In the genomic region with DNA sequence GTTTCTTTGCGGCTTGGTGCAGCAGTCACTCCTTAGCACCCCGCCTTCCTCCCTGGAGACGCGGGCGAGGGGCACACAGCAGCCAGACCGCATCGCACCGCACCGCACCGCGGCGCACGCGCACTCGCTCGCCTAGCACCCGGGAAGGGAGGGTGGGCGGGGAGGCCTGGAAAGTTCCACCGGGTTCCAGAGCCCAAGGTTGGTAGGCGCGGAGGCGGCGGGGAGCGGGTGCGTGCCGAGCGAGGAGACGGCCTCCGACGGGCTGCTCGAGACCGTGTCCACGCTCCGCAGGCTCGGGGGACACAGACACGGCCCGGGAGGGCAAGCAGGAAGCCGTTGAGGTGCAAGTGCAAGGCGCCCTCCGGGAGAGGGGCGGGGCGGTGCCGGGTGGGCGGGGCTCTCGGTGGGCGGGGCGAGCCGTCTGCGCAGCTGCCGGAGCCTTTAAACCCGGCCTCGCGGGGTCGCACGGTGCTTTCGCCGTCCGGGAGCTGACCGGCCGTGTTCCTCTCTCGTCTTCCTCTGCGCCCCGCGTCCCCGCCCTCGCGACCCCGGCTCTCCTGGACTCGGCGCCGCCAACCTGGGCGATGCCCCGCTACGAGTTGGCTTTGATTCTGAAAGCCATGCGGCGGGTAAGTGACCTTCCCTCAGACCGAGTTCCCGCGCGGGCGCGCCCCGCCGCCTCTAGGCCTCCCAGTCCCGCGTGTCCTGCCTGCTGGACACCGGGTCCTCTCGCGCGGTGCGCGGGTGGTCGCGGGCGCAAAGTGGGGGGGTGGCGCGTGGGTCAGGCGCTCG, we compare ENCODE assay signal across 1 mouse cellular context.
TF ChIP-seq lines count a peak whose summit lies in the region.

A gene (plus strand): TSS at position 419 of the 792 bp plus-strand sequence.
A gene (plus strand): TSS at position 465 of the 792 bp plus-strand sequence.
A gene (plus strand): TSS at position 471 of the 792 bp plus-strand sequence.

TF ChIP-seq in myocyte, 11 proteins besides CTCF, POLR2A, EP300 and RAD21 (continued from another document):
- TF ChIP-seq MYOD1 (IDR thresholded peaks at IDR 0.05; ENCODE audit: control insufficient read depth in 1 of 3, insufficient read length in 2 of 3, low read depth in 2 of 3) (peak in 1 of 3 experiments; percentile 3), MYOG (IDR thresholded peaks at IDR 0.05; ENCODE audit: control insufficient read depth in 1 of 3, insufficient read depth in 1 of 3, insufficient read length in 2 of 3, low read depth in 2 of 3) (no peak), CEBPB (IDR thresholded peaks at IDR 0.05; ENCODE audit: insufficient read depth, poor library complexity, severe bottlenecking) (no peak), USF1 (IDR thresholded peaks at IDR 0.05; ENCODE audit: low read depth) (no peak)
